Mouse (Mus musculus) kidney, postnatal 4 days (tissue): ENCODE results near the gene Zfp853.

Experiments used
- DNase-seq, 2 experiments: peaks; one replicate each; pipeline ENCODE4 v3.0.0; 2021; ENCODE audit warnings: mixed read lengths in 2 of 2

Zfp853 gene

DNA sequence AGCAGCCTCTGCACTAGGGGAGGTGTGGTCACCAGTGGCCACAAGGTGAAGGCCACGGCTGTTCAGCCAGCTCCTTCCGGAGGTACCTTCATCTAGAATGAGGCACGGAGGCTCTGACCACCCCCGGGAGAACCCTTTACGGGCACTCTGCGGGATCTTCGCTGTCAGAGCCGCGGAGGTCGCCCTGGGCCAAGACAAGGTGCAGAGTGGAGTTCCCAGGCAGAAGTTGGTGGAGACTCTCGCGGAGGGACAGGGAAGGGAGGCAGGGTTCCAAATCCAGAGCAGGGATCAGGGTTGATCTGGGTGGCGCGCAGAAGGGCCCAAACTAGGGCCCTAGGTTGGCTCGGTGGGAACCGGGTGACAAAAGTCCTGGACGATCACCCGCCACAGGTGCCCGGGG is 544 bp downstream of the Zfp853 start:
- peak; percentile 37 to 50 for DNase-seq

DNA sequence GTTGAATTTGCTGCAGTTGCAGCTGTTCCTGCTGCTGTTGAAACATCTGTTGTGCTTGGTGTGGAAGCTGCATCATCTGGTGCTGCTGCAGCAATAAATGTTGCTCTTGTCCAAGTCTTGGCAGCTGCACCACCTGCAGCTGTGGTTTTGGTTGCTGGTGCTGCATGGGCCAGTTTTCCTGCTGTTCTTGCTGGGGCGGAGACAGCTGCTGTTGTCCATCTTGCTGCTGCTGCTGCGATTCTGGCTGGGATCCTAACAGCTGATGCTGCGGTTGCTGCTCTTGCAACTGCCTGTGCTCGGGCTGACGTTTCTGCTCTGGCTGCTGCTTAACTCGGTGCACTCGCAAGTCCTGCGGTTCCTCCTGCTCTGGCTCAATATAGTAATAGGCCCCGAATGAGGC is 4.1 kb downstream of the Zfp853 start:
- DNase-seq: no peak

DNA sequence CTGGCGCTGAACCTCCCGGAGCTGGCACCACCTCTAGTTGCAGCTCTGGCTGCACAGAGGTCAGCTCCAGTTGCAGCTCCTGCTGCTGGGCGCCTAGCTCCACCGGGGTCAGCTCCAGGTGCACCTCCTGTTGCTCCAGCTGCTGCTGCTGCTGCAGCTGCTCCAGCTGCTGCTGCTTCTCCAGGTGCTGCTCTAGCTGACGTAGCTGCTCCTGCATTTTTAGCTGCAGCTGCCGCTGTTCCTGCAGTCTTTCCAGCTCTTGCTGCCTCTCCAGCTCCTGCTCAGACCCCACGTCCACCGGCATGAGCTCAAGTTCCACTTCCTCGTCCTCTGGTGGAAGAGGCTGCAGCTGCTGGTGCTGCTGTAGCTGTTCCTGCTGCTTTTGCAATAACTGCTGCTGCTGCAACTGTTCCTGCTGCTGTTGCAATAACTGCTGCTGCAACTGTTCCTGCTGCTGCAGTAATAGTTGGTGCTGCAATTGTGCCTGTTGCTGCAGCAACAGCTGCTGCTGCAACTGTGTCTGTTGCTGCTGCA is 5.0 kb downstream of the Zfp853 start:
- DNase-seq: no peak

DNA sequence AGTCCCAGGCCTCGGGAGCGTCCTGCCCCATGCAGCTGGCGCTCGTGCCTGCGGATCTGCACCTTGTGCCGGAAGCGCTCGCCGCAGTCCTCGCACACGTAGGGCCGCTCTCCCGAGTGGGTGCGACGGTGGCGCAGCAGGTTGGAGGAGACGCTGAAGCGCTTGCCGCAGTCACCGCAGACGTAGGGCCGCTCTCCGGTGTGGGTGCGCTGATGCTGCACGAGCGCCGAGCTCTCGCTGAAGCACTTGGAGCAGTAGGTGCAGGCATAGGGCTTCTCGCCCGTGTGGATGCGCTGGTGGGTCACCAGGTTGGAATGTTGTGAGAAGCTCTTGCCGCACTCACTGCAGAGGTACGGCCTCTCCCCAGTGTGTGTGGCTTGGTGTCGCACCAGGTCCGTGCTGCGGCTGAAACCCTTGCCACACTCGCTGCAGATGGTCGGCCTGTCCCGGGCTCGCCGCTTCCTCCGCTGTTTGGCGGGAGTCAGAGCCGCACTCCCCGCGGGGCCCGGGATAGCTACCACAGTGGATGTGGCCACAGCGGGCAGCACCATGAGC is 5.6 kb downstream of the Zfp853 start:
- DNase-seq: peak; percentile 36 to 37

DNA sequence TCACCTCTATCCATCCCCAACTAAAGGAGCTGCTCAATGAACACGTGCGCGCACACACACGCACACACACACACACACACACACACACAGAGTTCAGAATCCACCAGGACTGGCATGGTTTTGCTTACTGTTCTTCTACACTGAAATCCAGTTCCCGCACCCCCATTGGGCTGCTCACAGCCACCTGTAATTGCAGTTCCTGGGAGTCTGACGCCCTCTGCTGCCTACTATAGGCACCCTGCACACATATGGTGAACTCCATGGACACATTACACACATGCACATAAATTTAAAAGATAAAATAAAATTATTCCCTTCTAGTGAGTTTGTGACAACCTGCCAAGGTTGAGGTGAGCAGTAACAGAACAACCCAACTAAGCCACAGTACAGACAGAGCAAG is 8.7 kb downstream of the Zfp853 start:
- DNase-seq: peak in 1 of 2 experiments; percentile 29

DNA sequence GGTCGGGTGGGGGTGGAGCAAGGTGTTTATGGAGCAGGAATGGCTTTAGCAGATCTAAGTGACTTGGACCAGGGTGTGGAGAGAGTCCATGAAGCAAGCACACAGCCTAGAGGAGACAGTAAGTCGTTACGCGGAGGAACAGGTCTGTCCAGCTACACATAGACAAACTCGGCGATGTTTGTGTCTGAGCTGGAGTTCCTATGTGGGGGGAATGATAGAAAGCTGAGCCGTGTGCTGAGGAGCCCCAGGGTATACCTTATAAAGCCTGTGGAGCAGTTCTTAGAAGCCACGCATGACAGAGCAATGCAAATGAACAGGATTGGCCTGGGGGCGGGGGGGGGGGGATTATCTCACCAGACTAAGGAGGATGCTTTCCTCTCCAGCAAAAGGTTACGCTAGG is 14.2 kb downstream of the Zfp853 start:
- no peak for DNase-seq

DNA sequence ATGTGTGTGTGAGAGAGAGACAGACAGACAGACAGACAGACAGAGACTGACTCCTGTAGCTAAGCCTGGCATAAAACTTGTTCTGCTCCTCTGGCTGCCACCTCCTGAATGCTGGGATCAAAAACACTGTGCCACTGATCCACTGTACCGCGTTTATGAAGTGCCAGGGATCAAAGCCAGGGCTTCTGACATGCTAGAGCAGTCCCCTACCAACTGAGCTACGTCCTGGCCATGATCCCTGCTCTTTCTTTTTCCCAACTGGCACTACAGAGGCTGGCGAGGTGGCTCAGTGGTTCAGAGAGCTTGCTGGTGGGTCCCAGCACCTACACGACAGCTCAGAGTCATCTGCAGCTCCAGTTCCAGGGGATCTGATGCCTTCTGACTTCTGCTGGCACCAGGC is 17.7 kb downstream of the Zfp853 start:
- DNase-seq: no peak

DNA sequence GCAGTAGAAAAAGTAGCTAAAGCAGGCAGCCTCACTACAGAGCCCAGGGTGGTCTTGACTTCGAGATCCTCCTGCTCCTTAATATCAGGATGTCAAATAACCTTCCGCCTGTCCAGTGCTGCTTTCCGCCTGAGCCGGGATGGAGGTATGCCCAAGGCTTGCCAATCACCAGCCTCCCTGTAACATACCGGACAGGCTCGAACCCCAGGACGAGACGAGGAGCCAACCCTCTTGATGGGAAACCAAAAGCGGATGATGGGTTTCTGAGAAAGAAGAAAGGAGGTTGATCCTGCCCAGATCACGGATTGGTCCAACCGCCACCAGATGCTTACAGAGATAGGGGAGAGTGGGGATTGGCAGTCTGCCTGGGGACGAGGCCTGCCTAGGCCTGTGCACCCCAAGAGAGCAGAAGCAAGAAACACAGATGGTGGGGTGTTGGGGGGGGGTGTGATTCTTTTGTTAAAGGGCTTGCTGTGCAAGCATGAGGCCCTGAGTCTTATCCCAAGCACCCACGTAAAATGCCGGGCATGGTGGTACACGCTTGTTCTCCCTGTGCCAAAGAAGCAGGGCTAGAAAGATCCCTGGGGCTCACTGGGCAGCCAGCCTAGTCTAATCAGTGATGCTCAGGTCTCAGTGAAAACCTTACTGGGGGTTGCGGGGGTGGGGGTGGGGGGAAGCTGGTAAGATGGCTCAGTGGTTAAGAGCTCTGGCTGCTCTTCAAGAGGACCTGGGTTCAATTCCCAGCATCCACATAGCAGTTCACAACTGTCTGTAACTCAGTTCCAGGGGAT is 20.7 kb downstream of the Zfp853 start:
- no peak for DNase-seq

DNA sequence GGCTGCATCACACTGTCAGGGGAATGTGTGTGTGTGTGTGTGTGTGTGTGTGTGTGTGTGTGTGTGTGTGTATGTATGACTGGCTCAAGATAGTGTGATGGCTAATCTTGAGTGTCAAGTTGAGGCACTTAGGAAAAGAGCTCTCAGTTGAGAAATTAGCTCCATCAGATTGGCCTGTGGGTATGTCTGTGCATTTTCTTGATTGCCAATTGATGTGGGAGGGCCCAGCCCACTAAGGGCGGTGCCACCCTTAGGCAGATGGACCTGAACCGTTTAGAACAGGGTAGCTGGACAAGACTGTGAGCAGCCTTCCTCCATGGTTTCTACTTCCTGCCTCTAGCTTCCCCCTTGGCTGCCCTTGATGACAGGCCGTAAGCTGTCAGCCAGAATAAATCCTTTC is 21.3 kb downstream of the Zfp853 start:
- no peak for DNase-seq

DNA sequence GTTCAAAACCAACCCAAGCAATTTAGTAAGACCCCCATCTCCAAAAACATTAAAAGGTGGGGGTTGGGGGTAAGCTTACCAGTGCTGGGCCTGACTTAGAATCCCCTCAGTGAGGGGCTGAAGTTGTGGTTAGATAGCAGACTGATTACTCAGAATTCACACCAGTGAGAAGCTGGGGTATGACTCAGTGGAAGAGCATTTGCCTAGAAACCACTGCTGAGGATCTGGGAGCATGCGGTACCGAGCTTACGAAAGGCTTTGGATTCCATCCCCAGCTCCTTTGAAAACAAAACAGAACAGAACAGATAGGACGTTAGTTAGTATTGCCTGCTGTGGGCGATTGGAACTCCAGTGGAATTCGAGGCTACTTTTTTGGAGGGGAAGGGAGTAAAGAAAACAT is 21.8 kb downstream of the Zfp853 start:
- no peak for DNase-seq

DNA sequence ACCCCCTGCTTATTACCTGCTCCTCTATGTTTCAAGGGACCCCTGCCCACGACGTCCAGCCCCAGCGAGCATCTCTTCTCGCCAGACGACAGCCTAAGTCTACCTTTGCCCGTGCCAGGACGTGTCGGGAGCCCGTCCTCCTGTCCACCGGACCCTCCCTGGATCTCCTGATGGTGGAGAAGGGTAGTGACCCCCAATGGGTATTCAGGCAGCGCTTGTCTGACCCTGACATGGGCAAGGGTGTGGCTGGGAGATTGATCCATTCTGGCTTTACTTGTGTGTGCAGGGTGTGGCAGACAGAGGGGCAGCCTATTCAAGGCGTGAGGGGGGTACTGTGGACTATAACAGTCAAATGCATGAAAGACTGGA is 23.3 kb downstream of the Zfp853 start:
- DNase-seq: no peak

DNA sequence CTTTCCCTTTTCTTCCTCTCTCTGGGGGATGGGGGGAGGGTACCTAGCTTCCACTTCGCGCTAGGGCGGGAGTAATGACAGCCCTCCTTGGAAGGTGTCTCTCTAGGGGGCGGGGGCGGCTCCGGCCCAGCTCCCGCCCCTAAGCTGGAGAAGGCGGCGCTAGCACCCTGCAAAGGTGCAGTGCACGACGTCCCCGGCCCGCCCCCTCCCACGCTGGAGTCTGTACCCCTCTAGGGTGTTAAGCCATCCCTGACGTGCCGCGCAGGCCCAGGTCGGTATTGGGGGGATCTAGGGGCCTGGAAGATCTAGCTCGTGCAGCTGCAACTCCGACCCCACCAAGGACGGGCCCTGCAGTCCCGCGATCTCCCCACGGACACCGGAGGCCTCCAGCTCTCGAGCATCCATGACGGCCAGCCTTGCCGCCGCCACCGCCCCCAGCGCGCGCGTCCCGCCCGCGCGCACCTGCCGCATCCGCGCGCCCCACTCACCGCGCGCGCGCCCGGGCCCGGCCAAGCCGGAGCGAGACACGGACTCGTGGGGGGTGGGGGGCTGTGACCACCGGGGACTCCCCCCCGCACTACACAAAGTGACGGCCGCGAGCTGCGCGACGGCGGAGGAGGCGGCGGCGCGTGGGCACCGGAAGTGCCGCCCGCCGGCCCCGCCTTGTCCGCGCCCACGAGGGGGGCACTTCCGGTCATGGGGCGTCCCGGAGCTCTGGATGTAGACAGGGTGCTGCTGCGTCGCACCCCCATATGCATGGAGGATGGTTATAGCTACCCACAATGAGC is 23.9 kb downstream of the Zfp853 start, which contains the start of gene Zfp316:
Gene Zfp316 (minus strand): TSS at position 660 of the 788 bp plus-strand sequence.
- DNase-seq: peak; percentile 81 to 88

DNA sequence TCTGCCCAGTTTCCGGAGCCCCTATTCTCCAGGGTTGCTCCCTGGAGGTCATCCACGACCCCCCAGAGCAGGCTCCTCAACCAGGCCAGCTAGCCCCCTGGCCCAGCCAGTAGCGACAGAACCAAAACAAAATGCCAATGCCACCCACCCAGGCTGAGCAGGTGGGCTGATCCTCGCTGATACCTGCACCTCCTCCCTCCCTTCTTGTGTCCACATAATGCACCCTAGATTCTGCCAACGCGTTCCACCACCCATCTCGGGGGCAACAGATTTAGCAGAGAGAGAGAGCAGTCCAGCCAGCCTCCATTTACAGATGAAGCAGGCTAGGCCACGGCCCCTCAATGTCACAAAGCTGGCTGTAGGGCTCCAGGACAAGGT is 24.4 kb downstream of the Zfp853 start:
- peak in 1 of 2 experiments; percentile 12 for DNase-seq

DNA sequence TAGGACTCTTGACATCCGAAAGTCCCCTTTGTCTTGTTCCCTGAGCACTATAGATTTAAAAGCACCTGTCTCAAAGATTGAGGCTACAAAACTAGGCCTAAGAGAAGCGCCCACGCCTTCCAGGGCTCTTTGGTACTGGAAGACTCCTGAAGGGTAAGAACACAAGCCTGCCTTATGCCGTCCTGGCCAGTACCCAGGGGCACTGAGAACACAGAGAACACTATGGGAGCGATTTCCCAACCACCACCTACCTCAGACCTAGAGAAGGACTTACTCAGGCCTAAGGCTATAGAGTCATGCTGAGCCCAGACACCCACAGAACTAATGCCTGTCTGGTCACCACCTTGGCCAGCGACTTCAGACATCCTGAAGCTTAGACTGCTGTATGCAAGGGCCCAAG is 26.6 kb downstream of the Zfp853 start:
- DNase-seq: no peak

DNA sequence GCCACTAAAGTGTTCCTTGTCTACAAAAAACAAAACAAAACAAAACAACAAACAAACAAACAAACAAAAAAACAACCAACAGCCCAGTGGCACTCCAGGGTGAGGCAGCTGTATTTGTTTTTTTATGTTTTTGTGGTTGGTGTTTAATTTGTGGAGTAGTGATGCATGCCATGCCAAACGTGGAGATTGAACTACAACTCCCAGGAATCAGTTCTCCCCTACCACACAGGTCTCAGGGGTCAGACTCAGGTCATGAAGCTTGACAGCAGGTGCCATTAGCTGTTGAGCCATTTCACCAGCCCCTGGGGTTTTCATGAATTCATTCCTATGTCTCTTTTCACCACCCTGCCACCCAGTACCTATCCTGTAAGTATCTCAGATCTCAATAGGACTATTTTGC is 28.0 kb downstream of the Zfp853 start:
- DNase-seq: no peak

DNA sequence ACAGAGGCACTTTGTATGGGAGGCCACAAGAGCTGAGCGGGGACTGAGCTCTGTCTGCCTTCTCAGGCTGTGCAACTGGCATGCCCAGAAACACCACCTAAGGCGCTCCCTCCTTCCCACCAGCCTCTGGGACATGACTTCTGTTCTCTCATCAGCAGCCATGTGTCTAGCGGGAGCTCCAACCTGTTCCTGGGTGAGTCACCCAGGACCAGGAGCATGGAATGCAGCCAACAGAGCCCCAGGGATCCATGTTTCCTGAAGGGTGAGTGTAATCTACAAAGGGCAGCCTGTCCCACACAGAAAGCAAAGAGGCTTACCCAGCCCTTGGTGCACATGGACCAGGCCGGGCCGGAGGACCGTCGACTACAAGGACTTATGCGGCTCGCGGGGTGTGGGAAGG is 28.7 kb downstream of the Zfp853 start:
- peak in 1 of 2 experiments; percentile 13 for DNase-seq

DNA sequence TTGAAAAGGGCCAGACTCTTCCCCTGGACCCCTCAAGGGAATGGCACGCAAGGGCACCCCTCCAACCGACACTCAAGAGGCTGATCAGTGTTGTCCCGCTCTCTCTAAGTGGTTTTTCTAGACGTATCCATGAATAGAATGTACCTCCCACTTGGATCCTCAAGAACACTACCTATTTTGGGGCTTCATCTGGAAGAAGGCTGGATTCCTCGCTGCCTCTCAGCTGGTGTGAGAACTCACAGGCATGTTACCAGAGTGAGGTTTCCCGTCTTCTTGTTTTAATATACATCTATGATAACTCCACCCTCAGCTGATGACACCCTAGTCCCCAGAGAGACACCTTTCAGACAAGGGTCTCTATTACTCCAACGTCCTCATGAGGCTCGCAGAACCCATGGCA is 31.8 kb downstream of the Zfp853 start:
- no peak for DNase-seq

DNA sequence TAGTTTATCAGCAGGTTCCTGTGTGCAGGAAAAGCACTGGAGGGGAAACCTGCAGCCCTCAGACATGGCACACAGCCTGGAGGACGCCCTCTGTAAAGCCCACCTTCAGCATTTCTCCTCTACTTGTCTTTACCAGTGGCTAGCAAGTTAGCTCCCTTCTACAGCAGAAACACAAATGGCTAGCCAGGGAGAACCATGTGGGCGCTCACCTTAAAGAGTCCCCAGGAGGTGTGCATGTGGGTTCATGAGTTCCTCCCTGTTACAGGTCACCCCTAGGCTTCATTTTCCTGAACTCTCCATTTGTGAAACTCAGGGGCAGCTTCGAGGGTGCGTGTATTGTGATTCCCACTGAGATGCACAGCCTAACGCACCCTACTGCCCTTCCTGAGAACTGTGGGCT is 37.6 kb downstream of the Zfp853 start:
- DNase-seq: no peak

DNA sequence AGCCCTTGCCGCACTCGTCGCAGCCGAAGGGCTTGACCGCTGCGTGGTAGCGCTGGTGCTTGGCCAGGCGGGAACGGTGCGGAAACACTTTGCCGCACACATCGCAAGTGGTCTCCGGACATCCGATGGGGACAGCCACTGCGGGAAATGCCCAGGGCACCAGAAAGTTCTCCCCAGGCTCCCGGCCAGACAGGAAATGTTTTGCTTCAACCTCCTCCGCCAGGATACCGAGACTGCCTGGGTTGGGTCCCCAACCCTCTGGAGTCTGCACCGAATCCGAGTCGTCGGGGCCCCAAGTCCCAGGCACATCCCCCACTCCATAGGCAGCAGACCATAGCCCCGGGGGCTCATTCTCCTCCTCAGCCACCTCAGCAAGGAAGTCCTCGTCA is 38.3 kb downstream of the Zfp853 start:
- peak in 1 of 2 experiments; percentile 31 for DNase-seq

DNA sequence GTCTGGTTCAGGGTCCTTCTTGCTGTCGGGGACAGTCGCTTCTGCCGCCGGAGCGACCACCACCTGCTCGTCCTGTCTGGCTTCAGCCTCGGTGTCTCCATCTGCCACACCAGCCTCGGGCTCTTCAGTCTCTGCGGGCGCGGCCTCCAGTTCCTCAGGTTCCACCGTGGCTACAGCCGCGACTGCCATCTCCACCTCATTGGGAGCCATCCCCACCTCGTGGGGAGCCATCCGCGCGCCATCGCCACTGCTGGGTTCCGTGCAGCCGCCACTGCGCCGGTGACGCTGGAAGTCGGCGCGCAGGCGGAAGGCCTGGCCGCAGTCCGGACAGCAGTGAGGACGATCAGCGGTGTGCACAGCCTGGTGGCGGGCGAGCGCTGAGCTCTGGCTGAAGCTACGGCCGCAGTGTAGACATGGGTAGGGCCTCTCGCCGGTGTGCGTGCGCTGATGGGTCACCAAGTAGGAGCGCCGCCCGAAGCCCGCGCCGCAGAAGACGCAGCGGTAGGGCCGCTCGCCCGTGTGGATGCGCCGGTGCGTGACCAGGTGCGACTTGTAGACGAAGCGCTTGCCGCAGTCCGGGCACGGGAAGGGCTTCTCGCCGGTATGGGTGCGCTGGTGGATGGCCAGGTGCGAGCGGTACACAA is 38.8 kb downstream of the Zfp853 start:
- DNase-seq: peak; percentile 35 to 56

DNA sequence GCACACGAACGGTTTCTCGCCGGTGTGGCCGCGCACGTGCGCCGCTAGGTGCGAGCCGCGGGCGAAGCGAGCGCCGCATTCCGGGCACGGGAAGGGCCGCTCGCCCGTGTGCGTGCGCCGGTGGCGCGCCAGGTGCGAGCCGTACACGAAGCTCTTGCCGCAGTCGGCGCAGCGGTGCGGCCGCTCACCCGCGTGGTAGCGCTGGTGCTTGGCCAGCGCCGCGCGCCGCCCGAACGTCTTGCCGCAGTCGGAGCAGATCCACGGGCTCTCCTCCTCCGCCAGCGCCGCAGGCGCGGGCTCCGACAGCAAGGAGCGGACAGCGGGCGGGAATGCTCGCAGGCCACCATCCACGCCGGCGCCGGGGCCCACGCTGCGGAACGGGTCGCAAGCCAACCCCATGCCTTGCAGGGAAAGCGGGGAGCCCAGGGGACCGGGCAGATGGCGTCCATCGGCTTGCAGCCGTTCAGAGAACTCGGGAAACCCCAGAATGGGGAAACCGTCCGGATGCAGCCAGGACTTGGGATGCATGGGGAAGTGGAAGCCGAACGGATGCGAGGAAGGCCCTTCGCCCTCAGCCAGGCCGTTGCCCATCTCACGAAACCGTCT is 39.4 kb downstream of the Zfp853 start:
- peak in 1 of 2 experiments; percentile 58 for DNase-seq

DNA sequence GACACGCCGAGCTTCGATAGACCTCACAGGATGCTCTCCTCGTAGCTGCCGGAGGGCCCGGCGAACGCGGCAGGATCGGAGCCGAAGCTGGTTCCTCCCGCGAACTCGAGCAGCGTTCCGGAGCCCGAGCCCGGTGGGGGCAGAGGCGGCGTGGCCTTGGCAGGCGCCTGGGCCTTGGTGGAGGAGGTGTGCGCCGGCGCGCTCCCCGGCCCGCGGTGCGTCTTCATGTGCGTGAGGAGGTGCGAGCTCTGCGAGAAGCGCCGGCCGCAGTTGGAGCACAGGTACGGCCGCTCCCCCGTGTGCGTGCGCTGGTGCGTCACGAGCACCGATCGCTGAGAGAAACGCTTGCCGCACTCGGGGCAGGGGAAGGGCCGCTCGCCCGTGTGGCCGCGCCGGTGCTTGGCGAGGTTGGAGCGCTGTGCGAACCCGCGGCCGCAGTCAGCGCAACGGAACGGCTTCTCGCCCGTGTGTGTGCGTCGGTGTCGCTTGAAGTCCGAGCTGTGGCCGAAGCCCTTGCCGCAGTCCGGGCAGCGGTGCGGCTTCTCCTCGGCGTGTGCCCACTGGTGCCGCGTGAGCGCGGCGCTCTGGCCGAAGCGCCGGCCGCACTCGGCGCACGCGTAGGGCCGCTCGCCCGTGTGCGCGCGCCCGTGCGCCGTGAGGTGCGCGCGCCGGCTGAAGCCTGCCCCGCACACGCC is 40.1 kb downstream of the Zfp853 start:
- DNase-seq: peak; percentile 43 to 59
